Mouse (Mus musculus): ENCODE results near the gene Rasgef1b.

- no peak for TF ChIP-seq CTCF (IDR thresholded peaks at IDR 0.05; ENCODE audit: extremely low read depth, insufficient read depth, low read length)
- TF ChIP-seq POLR2A (IDR thresholded peaks at IDR 0.05; ENCODE audit: extremely low read depth, insufficient read depth, low read length): no peak
Observed at GRCm38 (mm10) chr5:99513209-99513880, 215.5 kb downstream of the Rasgef1b start.

Data from cortical plate, adult 2 months (tissue).